Mouse (Mus musculus): Measurements from ENCODE around the gene Zkscan1.
A peak's percentile ranks its signal among the peaks of the same experiment; 100 is the strongest.
"Not testable (repeated sequence)": the region's sequence is repeated elsewhere in the genome, so short reads cannot be mapped to it uniquely, and the experiment has no call there.

Zkscan1 gene

DNA sequence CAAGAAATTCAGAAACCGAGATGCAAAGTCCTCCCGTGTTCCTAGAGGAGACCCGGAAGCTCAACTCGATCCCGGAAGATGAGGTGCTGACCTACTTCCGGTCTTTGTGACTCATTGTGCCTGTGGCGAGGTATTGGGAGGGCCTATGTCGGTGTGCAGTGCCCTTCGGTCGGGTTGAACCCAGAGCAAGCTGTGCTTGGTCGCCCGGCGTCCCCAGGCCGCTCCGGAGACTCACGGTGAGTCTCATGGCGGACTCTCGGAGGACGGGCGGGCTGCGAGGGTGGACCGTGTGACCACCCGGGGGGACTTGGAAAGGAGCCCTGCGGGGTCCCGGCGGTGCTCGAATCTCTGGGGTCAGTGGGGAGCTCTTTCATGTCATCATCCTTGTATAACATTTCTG is at the start of gene Zkscan1:
Gene Zkscan1 (plus strand): TSS at position 89 of the 400 bp plus-strand sequence.
- DNase-seq: peak; percentile 66

DNA sequence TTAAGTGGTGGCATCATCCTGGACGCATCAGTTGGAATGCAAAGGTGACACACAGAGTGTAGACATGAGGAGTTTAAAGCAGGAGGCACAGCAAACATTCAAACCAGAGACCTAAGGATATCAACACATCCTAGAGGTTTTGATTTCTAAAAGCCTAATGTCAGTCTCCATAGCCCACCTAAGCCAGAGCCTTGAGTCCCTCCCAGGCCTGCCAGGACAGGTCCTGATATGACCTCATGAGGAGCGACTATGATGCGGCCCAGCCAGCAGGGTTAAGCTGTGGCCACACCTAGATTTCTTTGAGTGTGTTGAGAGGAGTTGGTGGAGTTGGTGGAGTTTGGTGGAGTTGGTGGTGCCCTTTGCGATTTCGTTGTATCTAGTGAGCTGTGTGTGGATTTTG is 32.0 kb upstream of the Zkscan1 start, which contains the start of gene Smok3c:
Gene Smok3c (plus strand): TSS at position 301 of the 400 bp plus-strand sequence.
- DNase-seq: not testable (repeated sequence)

DNA sequence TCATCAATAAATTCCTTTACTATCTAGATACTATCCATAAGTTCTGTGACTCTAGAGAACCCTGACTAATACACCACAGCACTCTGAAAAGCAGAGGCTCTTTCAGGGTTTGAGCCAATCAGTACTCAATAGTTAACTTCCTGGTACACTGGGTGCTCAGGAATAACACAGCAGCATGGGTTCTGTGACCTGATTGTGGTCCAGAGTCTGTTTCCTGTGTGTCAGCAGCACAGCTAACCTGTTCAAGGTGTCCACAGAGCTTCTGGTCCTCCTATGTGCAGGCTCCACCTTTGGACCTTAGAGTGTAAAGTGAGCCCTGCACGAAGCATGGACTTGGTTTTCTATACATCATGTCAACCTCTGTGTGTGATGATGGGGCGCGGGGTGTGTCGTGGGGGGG is 11.1 kb upstream of the Zkscan1 start:
- DNase-seq: no peak

DNA sequence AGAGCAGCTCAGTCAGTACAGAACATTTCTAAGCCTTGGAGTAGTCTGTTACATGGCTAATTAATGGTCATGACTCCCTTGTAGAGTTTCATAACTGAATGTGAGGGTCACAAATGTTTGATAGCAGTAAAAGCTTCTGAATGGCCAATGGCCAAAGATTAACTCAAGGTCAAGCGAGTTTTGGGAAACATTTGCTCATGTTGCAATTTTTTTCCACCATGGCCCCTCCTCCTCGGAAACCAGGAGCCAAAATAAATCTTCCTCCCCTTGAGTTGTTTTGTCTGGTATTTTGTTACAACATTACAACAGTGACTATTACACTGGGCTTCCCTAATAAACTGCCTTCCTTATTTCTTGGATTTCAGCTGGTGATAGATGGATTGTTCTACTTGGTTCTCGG is 9.2 kb upstream of the Zkscan1 start:
- no peak for DNase-seq

DNA sequence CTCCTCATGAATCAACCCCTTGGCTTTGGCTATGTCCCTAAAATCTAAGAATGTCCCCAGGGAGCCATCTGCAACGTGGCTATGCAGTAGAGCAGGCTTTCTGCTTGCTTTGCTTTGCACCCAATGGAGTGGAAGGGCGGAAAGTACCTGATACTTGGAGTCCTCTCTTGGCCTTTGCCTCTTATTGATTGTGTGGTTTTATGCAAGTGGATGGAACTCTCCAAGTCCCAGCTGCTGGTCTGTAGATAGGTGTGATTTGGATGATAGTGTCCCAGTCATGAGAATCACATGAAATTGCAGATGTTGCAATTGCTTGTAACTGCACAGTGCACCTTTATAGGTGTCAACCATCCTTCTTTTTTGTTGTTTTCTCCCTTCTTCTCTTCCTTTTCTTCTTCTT is 8.7 kb upstream of the Zkscan1 start:
- no peak for DNase-seq

DNA sequence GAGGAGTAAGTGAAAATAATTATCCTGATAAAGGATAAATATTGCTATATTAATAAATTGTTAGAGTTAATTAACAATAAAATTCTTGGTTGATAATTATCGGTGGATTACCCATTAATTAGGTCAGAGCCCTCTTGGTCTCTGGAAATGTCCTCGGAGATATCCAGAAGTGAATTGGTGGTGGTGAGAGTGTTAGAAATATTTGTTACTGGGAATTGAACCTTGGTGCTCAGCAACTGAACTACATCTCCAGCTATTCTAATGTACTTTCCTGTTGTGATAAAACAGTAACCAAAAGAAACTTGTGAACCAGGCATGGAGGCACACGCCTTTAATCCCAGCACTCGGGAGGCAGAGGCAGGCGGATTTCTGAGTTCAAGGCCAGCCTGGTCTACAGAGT is 4.4 kb upstream of the Zkscan1 start:
- DNase-seq: no peak

DNA sequence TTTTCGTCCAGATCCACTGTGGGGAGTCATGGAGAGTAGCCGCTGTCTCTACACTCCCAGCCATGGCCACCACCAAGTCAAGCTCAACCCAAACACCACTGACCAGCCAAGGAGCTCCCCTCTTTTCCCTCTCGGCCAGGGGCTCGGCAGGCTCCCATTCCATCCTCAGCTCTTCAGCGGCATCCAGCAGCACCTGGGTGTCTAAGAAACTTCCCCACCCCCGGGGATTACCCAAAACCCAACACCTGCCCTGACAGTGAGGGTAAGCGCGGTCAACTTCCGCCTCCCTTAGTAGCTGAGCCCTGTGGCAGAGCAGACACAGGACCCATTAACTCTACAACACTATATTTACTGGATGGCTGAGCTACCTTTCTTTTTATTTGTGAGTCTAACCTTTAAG is 3.4 kb upstream of the Zkscan1 start:
- DNase-seq: no peak

DNA sequence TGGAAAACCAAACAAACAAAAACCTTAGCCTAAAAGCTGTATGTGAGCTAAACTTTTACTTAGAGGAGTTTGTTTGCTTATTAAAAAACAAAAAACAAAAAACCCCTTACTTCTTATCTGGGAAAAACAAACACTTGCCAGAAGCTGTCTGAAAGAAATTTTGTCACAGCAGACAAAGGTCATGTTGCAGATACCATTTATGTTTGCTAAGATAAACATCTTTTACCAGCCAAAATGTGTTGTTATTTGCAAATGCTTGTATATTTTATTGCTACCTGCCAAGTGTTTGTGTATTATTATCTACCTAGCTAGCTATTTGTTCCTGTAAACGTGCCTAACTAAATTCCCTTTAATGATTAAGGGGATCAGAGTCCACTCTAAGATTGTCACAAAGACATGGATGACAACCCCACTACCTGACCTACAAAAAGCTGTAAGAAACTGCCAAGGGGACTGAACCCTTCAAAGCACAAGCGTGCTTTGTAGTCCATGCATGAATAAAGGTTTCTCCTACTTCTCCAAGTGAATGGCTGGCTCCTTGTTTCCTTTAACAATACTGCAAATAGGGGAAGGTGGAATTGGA is 1.5 kb upstream of the Zkscan1 start:
- no peak for DNase-seq

DNA sequence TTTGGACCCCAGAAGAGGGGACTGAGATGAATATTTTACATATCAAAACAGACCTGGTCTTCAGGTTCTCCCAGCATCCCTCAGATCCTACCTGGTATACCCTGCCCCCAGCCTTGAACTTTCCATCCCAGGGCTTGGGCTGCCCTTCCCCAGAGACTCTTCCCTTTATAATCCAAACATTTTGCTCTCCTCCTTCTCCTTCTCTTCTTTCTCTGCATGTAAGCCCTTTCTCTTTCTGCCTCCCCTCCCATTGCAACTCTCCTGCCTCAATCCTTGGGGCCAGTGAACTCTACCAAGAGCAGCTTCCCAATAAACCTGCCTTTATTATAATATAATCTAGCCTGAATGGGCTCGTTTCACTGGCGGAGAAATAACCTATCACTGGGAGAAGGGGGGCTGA is 948 bp upstream of the Zkscan1 start:
- no peak for DNase-seq

DNA sequence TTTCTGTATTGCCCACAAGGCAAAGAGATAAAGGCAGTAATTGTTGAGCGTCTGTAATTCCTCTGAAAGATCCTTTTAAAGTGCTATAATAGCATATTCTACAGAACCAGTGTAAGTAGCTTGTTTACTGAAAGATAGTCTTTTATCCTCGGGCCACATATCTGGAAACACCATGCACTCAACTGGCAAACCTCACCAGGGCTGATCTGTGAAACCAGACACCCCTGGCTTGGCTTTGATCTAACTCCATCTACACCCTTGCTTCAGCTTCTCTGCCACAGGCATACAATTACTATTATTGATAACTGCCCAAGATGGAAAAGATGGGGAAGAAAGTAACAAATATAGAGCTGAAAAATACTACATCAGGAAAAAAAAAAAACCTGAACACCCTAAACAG is 377 bp upstream of the Zkscan1 start:
- no peak for DNase-seq

DNA sequence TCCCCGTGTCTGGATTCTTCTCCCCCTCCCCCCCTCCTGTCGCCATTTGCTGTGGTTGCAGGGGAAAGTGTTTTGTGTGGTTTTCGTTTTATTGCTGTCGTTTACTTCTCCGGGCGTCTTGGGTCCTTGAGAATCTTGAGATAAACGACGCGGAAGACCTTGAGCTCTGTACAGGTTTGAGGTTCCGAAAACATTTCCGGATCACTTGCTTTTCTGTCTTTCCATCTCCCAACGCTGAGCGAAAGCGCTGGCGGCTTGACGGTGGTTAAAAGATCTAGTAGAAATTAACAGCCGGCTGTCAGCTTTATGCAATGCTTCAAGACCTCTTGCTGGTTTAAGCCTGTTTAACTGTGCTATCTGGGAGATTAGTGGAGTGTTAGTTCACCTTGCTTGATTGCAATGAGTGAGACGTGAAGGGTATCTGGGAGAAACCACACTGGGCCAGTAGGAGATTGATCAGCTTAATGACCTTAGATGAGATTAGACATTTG is 582 bp downstream of the Zkscan1 start:
- DNase-seq: peak; percentile 15

DNA sequence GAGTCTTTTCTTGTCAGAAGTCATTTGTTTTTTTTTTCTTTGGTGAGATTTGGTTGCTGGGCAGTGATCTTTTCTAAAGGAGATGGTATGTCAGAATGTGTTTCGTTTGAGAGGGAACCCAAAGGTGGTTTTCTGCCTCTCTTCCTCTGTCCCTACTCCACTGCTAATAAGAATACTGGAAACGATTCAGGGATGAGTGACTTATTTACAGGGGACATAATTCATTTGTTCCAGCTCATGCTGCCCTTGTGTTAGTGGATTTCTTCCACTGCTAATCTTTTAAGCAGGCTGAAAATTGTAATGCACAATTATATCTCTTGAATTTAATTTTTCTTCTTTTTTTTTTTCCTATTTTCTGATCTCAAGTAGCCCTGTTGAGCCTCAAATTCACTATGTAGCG is 2.0 kb downstream of the Zkscan1 start:
- DNase-seq: no peak

DNA sequence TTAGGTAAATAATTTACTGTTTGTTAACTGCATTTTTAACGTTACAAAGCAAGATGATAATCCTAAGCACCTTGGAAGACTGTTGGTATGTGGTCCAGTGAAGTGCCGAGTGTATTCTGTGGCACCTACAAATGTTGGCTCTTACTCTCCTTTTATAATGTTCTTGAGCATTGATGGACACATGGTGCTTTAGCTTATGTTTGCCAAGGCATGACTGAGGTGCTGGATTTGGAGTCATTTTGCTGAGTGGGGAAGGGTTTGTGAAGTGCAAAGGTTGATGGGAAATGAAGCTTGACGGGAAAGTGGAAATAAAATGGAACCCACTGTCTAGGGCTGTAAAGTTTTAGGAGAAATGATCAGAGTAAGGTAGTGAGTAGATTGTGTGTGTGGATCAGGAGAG is 3.5 kb downstream of the Zkscan1 start:
- DNase-seq: no peak

DNA sequence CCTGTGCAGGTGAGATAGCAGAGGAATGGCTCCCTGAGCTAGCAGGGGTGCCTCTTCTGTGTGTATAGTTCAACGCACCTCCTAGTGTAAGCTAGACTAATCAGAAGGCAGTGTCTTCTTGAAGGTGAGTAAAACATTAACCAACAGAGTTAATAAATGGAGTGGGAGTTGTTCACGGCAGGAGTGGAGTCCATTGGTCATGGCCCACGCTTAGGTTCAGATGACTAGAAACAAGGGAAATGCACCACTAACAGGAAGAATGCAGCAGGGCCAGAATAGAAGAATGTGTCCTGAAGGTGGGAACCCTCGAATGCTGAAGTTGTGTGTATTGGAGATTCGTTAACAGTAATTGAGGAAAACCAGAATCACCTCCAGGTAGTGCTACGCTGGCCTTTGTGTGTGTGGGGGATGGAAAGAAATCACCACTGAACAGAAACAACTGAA is 4.2 kb downstream of the Zkscan1 start:
- no peak for DNase-seq

DNA sequence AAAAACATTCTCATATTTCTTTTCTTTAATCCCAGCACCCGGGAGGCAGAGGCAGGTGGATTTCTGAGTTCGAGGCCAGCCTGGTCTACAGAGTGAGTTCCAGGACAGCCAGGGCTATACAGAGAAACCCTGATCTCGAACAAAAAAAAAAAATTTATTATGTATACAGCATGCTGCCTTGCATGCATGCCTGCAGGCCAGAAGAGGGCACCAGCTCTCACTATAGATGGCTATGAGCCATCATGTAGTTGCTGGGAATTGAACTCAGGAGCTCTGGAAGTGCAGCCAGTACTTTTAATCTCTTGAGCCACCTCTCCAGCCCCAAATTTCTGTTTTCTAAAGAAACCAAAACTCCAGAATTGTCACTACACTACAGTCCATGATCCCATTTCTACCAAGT is 5.4 kb downstream of the Zkscan1 start:
- no peak for DNase-seq

DNA sequence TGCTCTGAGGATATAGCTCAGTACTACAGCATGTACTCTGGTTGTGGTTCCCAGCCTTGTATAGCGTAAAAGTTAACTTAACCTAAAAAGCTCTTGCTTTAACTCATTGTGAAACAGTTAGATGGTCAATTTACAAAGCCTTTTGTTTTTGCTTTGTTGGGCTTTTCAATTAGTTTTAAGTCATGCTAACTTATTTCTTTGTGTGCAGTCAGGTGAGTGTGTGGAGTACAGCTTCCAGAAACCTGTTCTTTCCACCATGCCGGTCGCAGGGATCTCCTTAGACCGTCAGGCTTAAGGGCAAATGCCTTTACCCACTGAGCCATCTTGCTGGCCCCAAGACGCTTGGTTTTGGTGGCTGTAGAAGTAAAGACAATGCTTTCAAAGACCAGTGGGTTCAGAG is 5.9 kb downstream of the Zkscan1 start:
- no peak for DNase-seq

DNA sequence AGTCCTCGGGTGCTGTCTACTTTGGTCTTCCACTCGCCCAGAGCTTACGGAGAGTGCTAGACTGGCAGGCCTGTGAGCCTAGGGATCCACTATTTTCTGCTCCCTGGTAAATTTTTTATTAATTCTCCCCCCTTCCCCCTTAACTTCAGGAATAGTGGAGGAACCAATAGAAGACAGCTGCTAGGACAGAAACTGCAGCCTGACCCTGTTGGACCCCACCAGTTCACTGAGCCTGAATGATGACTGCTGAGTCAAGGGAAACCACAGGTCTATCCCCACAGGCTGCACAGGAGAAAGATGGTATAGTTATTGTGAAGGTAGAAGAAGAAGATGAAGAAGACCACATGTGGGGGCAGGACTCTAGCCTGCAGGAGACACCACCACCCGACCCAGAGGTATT is 7.9 kb downstream of the Zkscan1 start:
- no peak for DNase-seq

DNA sequence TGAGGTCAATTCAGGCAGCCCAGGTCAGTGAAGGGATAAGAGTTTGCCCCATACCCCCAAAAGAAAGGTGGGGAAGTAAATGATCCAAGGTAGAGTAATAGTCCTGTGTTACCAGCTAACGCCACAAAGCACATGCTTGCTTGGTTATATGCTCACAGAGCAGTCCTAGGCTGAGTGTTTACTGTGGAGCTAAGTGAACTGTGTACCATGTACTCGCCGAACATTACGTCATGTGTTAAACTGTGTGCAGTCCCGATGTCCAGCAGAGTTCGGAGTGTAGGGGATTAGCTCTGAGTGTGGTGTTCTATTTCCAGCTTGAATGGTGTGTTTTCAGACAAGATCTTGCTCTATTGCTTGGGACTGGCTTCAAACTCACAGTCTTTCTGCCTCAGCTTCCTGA is 9.6 kb downstream of the Zkscan1 start:
- no peak for DNase-seq

DNA sequence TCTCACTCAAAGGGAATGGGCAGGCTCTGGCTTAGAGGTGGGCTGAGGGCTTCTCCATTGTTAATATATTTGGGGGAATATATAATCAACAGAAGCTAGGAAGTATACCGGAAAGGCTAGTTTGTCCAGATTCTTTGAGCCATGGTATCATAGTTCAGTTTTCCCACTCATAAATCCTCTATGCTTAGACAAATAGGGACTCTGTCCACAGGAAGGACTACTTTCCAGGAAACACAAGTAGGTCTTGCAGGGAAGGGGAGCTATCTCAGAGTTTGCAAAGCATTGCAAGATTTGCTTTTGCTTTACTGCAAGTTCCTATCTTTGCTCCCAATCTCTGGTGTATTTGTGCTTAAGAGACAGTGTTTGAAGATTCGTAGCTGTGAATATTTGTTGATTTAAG is 20.1 kb downstream of the Zkscan1 start:
- no peak for DNase-seq

DNA sequence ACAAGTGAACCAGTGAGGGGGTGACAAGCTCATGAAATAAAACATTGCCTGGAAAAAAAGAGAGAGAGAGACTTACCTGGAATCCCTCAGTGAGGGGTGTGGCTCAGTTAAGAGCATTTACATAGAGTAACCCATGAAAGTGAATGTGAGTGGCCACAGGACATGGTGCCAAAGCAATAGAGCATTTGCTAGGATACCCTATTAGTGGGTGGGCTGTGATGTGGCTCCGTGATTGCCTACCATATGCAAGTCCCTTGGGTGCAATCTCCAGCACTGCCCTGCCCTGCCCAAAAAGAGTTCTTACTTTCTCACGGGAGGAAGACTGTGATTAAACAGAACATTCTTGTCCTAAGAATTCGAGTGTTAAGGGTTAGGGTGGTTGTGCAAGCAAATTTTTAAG is 22.2 kb downstream of the Zkscan1 start:
- no peak for DNase-seq

DNA sequence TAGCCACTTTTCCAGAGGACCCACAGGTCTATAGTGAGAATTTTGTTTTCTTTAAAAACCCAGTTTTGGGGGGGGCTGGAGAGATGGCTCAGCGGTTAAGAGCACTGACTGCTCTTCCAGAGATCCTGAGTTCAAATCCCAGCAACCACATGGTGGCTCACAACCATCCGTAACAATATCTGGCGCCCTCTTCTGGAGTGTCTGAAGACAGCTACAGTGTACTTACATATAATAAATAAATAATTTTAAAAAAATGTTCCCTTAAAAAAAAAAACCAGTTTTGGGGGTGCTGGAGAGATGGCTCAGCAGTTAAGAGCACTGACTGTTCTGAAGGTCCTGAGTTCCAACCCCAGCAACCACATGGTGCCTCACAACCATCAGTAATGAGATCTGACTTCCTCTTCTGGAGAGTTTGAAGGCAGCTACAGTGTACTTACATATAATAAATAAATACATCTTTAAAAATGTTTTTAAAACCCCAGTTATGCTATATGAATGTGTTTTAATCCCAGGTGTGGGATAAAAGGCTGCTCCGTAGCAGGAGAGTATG is 25.0 kb downstream of the Zkscan1 start:
- not testable (repeated sequence) for DNase-seq

DNA sequence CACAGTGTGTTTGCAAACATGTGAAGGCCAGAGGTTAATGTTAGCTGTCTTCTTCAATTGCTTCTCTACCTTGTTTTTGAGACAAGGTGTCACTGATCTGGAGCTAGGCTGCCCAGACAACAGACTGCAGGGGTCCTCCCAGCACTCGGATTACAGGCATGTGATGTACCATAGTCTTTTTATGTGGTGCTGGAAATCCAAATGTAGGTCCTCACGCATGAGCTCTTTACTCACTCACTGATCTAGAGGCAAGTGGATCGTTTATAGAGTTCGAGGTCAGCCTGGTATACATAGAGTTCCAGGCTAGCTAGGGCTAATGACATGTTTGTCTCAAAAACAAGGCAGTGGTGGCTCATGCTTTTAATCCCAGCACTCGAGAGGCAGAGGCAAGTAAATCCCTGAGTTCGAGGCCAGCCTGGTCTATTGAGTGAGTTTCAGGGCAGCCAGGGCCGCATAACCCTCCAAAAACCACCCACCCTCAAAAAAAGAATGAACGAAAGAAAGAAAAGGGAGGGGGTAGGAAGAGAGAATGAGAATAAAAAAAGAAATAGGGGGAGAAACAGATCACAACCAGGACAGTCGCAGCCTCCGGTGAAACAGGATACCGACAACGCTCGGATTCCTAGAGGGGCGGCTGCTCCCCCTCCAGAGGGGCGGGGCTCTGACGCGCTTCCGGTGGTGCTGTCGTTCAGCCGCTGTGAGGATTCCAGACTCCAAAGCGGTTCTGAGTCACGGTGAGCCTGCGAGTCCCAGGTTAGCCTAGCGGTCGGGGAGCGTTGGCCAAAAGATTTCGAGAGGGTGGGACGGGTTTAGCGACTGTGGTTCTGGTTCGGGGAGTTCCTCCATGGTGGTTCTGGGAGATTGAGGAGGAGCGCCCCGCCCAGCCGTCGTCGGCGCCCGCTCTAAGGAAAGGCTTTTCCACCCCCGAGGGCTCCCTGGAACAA is 31.6 kb downstream of the Zkscan1 start, which contains the start of gene Zscan21:
Gene Zscan21 (plus strand): TSS at position 649 of the 944 bp plus-strand sequence.
- peak; percentile 84 for DNase-seq

DNA sequence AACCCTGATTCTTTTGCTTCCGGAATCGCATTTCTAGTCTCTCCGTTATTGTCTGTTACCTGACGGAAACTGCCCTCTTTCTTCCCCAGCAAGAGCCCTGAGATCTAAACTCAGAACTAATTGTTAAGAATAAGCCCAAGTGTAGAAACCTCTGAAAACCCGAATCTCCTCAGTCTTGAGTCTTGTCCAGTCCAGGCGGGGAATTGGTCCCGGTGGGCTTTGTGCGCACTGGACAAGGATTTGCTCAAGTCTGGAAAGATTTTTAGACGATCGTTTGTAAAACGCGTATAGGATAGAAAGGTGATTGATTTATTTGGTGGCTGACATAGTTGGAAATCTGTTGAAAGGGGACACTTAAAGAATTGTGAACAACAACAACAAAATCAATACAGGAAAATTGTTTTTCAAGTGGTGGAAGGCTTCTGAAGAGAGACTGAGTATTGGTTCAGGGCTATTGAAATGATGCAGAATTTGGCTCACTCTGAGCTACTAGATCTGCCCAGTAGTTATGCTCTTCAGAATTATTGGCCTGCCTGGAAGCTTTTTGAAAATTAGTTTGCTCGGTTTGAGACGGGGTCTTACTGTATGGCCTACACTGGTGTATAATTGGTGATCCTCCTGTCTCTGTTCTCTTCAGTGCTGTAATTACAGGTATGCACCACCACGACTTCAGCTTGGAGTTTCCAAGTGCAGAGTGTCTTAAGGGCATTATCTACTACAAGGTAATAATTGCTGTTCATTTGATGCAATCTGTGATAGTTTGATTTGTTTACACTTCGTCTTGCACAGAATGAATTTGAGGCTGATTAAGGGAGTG is 32.5 kb downstream of the Zkscan1 start:
- DNase-seq: no peak

Data from right cerebral cortex, postnatal 4 days (tissue).